Mouse (Mus musculus): ENCODE data around the gene Immp2l.

The Immp2l gene

DNA sequence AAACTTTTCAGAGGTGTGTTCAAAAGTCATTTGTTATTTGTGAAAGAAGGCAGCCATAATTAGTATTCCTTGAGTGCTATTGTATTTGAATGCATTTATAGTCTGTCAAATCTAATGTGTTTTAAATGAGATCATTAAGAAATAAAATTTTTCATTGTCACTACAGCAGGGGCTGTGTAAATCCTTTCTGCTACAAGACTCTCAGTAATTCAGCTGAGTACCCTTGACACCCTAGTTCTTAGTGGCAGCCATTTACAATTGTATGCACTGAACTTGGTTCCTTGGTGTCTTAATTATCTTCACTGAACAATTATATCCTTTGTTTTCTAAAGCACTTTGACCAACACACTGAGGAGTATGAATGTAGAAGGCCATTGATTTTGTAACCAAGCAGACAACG, 146.2 kb downstream of the Immp2l start:
- DNase-seq (ENCODE audit: low read depth, low spot score), result no peak

DNA sequence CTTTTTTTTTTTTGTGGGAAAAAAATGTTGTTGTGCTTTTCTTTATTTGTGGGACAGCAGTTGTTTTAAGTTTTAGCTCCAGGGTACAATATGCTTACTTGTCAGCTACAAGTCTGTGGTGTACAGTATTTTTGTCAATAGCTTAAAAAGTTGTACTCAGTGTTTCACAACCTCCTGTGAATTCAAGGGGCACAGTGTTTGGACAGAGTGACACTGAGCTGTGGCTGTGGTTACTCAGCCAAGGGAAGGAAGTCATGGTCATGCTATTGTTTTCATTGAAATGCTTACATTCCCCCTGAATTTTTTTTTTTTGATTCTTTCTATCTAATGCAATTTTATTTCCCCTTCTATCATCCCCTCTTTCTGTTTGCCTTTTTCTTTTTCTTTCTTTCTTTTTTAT, 159.0 kb downstream of the Immp2l start:
- DNase-seq (ENCODE audit: low read depth, low spot score), result no peak

DNA sequence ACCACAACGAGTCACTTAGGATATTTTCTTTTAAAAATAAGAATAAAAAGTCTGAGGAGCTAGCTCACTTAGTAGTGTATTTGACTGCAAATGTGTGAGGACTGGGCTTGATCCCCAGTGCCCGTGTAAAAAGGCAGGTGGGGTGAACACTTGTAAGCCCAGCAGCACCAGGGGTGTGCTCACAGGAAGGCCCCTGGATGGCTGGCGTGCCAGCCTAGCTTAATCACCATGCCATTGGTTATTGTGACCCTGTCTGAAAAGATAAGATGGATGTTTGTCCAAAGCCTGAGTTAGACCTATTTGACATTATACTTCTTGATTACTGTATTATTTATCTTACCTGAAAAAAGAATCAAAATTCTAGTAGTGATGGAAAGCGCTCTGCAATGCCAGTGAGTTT, 161.2 kb downstream of the Immp2l start:
- no peak for DNase-seq (ENCODE audit: low read depth, low spot score)

DNA sequence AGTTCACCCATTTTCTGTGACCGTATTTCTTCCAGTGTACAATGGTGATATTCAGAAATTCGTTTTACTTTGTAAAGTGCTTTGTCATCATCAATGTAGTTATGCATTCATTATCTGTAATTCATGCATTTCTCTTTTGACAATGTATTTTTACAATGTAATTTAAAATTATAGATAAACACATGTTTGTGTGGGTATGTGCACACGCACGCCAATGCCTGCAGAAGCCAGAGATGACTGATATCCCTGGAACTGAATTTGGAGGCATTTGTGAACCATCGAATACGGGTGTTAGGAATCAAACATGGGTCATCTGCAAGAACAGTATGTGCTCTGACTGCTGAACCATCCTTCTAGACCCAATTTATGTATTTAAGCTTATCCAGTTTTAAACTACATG, 161.6 kb downstream of the Immp2l start:
- DNase-seq (ENCODE audit: low read depth, low spot score), result no peak

DNA sequence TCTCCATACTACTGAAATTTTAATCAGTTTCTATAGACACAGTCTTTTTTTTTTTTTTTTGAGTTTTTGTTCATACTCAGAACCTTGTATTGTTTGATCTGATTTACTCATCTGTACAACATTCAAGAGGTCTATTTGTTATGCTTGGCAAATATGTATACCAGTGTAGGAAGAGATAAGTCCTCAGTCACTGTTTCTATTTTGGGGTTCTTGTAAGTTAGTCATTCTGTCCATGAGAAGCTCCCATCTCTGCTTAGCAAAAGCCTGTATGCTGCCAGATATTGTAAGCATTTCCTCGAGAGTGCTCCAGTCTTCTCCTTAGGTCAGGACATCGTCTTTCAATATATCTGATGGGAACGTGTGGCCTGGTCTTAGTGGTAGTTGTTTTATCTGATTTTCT, 168.9 kb downstream of the Immp2l start:
- no peak for DNase-seq (ENCODE audit: low read depth, low spot score)

DNA sequence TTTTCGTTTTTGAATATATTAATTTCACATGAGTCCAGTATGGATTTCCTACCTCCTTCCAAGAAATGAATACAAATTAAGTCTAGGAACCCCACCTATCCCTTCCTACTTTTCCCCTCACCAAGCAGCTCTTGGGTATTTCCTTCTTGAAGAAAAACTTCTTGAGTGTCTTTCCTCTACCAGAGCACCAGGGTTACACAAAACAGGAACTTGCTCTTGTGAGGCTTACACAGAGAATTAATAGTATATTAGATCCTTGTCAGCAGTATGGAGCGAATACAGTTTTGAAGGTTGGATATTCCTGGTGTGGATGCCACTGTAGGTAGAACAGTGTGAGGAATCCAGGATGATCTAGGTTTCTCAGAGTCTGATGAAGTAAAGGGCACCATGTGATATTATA, 172.5 kb downstream of the Immp2l start:
- peak; percentile 44 for DNase-seq (ENCODE audit: low read depth, low spot score)

DNA sequence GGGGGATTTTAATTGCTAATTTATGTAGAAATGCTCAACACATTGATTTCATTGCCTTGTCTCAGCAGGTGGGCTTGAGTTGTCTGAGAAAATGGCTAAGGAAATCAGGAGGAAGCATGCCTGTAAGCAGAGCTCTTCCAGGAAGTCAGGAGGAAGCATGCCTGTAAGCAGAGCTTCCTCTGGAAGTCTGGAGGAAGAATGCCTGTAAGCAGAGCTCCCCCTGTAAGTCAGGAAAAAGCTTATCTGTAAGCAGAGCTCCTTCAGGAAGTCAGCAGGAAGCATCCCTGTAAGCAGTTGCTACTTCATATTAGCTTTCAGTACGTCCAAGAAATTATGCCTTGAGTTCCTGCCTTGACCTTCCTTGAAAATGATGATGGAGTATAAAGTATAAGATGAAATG, 191.3 kb downstream of the Immp2l start:
- DNase-seq (ENCODE audit: low read depth, low spot score), result no peak

DNA sequence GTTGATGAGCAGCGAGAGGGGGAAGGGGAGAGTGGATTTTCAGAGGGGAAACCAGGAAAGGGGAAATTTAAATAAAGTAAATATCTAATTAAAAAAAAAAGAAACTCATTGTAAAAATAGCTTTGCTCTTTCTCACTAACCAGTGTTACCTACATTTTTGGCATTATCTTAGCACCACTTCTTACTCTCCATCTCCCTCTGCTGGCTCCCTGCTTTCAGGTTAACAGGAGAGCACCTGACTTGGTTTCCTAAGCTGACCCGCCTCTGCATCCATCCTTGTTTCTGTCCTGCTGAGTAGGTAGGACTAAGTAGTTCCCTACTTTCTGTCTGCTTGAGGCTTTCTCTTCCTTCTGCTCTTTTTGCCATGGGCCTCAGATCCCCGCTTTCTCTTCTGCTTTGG, 198.0 kb downstream of the Immp2l start:
- DNase-seq (ENCODE audit: low read depth, low spot score), result no peak

DNA sequence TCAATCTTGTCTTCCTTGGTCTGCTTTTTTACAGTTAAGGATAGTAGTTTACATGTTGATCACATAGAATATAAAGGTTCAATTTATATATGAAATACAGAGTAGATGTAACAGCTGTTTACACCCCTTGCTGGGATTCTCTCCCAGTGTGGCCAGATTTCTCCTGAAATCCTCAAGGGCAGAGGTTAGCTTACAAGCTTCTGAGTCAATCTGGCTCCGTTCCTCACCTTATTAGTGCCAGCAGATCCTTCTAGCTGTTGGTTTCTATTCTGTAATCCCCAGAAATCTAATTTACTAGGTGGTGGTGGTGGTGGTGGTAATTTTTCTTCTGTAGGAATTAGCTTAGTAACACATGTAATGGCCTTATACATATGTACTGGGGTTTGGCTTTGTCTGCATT, 199.8 kb downstream of the Immp2l start:
- no peak for DNase-seq (ENCODE audit: low read depth, low spot score)

DNA sequence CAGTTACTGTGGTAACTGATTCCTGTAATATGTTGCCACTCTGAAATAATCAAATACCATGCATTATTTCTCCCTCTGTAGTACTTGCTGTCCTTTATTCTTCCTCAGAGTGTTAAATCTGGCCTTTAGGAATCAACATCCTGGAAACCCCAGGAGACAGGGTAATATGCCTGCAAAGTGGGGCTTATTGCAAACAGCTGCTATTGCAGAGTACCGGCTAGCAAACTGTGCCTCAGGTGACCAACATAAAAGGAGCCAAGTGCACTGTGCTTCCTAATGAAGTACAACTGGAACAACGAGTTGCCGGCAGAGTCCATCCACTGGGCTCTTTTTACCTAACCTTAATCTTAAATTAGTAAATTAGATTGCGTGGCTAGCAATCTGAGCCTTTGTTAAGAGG, 200.6 kb downstream of the Immp2l start:
- DNase-seq (ENCODE audit: low read depth, low spot score), result no peak

DNA sequence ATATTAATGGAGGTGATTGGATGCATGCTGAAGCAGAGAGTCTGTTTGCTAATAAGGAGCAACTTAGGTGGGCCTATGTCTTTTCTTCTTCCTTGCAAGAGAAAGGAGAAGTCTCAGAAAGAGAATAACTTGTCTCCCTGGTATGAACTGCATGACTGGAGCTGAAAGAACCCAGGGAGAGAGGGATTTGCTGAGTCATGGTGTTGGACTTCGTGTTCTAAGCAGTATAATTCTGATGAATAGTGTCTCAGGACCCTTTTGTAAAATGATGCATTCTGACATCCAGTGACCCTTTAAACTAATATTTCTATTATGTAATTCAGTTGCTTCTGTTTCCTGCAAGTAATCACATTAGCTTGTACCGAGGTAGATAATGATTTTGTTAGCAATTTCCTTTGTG, 208.1 kb downstream of the Immp2l start:
- DNase-seq (ENCODE audit: low read depth, low spot score), result no peak

DNA sequence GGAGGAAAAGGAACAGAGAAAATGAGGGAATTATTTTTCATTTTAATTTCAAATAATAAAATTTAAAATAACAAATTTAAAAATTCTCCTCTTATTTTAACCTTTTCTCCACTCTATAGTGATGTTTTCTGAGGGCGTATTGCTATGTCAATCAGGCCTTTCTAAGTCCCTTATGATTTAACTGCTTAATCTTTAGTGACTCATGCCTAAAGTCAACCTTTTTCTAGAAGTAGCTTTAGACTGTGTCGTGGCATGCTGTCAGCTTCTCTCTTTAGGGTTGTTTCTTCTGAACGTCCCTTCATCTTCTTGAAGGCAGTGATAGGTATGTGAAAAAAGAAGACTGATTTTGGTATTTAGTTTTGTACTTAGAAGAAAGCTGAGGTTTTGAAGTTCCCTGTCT, 214.0 kb downstream of the Immp2l start:
- DNase-seq (ENCODE audit: low read depth, low spot score), result no peak

DNA sequence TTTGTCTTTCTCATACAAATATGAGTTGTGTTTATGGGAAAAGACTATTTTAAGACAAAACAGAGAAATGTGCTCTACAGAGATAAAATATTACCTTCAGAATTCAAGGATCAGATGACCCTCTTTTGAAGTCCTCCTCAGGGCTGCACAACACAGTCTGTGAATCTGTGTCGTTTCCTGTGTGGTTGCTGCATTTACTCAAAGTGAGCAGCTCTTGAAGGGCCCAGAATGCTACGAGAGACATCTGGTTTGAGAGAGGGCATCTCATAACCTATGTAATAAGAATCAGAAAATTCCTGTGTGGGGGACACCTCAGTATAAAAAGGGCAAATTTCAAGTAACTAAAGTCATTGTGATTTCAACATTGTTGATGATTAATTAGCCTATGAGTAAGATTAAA, 217.3 kb downstream of the Immp2l start:
- no peak for DNase-seq (ENCODE audit: low read depth, low spot score)

DNA sequence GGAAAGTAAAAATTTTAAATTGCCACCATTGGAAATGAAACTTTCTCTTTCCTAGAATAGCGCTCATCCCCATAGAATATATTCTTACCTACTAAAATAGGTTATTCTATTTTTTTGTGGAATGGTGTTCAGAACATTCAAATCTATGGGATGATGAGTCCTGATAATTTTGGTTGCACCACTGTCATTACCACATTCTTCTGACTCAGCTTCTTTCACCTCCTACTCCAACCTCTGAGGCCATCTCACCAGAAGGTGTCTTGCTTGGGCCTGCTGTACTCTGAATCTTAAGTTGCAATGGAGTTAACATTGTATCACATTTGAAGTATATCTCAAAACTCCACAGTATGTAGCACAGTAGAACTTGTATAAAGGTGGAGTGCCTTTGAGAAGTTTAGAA, 224.4 kb downstream of the Immp2l start:
- no peak for DNase-seq (ENCODE audit: low read depth, low spot score)

DNA sequence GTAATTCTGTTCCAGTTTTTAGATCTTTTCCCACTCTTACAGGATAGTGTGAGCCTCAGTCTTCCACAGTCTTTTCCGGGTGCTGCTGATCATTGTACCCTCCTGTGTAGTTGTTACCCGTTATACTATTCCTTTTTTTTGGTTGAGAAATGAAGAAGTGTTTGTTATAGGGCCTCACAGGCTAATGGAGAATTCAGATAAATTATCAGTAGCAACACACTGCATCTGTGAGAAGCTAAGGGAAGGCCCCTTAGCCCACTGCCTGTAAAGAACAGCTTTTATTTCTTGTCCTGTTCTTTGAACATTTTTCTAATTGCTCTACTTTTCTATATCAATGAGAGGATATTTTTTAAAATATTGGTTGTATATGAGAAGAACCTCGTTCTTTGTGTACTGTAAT, 226.2 kb downstream of the Immp2l start:
- no peak for DNase-seq (ENCODE audit: low read depth, low spot score)

DNA sequence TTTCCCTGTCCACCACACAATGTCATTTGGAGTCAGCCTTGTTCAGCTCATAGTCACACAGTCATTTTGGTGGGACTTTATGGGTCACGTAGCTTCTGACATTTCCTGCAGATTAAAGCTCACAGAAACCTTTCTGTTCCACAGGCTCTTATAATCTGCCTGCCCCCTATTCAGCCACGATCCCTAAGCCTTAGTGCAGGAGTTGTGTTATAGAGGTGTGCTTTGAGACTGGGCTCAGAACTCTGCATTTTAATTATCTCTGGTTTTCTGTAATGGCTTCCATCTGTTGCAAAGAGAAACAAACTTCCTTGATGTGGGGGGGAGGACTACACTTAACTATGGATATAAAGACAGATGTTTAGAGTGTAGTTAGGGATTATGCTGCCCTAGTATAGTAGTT, 234.0 kb downstream of the Immp2l start:
- DNase-seq (ENCODE audit: low read depth, low spot score), result no peak

DNA sequence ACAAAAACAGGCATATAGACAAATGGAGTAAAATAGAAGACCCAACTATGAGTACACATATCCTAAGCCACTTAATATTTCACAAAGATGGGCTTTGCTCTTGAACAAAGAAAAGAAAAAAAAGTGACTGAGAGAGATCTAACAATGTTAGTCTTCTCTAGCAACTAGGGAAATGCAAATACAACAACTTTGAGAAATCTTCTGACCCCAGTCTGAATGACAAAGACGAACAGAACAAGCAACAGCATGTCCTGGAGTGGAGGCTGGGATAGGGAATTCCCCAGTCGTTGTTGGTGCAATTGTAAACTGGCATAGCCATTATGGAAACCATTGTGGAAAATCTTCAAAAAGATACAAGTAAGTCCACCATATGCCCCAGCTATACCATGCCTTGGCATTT, 235.7 kb downstream of the Immp2l start:
- DNase-seq (ENCODE audit: low read depth, low spot score), result no peak

DNA sequence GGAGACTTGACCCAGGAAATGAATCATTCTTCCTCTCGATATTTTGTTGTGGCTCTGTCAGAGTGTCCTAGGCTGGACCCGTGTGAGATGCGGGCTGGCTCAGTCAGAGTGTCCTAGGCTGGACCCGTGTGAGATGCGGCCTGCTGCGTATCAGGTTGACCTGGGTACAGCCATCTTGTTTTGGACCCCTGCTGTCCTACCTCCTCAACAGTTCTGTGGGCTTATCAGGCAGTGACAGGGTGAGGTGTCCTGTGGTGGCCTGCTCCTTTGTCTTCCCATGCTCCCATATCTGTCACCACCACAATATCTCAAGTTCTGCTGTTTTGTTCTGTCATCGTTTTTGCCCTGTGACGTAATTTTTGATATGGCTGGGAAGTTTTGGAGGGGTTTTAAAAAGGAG, 250.2 kb downstream of the Immp2l start:
- DNase-seq (ENCODE audit: low read depth, low spot score), result no peak

DNA sequence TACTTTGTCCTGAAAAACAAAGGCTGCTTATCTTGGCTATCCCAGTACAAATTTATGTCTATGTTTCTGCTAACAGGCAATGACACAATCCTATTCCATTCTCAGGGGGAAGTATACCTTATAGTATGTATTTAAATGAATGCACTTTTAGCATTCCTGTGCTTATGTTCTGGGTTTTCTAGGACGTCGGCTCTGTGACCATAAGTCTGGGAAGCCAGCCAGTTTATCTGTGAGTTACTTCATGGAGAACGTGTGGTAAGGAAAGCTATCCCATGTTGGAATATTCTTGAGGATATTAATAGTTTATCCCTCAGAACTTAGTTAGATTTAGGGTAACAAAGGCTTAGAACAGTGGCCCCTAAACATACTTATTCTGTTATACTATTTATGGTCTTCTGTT, 251.5 kb downstream of the Immp2l start:
- no peak for DNase-seq (ENCODE audit: low read depth, low spot score)

DNA sequence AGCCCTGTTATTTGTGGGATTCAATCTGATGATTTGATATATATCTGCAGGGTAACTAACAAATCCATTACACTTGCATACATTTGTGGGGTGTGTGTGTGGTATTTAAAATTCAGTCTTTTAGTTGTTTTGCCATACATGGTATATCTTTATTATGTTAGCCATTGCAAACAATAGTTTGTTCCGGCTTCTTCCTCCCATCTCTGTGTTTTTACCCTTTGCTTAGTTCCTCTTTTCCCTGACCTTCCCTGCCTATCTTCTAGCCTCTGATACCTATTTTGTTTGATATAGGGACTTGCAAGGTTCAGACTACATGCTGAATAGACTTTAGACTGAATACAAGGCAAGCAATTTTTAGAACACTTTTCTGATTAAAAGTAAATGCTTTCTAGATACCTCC, 254.0 kb downstream of the Immp2l start:
- no peak for DNase-seq (ENCODE audit: low read depth, low spot score)

DNA sequence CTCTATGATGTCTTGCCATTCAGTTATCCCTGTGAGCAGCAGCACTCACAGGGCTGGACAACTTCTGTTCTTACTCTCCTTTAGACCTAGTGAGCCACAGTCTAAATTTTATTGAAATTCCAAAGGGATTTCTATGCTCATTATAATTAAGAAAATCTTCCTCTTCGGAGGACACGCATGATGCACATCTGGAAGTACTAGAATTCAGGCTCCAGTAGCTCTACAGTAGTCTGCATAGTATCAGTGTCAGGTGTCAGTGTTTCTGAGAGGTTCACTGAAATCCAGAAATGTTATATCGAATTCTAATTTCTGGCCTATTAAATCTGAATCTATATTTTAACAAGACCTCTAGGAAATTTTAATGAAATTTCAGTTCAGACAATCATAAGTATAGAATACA, 265.2 kb downstream of the Immp2l start:
- DNase-seq (ENCODE audit: low read depth, low spot score), result no peak

DNA sequence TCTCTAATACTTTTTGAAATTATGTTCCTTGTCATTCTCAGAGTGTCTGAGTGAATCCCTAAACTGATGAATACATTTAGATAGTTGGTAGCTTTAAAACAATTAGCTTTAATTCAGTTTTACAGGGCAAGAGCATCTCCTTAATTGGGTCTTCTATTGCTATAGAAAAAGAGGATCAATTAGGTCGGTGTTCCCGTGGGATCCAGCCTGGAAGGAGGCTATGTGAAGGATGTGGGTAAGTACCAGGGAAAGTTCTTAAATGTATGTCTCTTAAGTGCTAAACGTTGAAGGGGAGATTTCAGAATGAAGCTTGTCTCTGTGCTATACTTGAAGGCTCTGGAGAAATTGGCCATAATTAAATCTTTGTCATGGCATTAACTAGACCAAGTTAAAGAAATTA, 283.1 kb downstream of the Immp2l start:
- no peak for DNase-seq (ENCODE audit: low read depth, low spot score)

DNA sequence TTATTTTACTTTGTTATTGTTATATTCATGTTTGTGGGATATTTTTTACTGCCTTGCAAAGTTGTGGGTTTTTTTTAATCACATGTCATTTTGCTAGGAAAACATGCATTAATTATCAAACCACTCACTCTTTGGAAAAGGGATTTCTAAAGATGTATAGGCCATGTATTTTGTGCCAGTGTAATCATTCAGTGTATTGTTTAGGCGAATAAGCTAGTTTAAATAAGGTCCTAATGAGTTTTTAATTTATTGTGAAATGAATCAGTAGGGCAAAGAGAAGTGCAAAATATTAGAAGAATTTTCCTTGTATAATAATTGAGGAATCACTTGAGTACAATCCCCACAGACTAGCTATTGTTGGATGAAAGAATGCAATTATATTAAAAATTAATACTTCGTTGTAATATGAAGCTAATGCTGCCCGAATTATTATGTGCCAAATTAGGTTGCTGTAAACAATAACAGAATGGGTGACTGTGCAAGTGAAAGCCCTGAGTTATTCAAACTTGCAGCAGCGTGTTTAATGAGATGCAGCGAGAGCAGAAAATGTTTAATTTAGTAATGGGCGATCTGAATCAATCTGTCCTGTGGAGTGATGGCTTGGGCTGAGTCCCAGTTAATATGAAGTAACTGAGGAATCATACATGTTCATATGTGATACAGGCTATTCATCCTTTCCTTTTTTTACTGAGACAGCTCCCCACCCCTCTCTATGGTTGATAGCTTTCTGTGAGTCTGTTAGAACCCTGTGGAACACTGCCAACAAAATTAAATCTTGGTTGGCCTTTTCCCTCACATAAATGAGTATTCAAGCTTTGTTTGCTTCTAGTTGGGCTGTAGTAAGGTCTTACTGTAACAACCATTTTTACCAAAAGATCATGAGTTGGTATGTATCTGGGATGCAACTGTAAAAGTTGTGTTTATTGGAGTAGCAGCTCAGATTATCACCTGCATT, 285.1 kb downstream of the Immp2l start:
- no peak for DNase-seq (ENCODE audit: low read depth, low spot score)

DNA sequence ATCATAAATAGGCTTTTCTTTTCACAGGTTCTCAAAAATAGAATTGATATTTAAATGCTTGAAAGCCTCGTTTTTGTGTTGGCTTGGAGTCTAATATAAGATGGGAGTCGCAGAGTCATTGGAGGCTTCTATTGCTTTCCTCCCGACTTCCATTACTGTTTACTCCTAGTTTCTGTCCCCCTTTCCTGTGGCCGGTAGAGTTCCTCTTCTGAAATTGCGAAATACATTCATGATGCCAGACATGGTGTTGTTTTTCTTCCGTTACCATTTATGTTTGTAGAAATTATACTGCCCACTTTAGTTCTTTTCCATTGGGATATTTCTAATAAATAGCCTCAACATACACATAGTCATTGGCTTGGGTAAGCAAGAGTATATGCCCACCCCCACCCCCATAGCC, 289.5 kb downstream of the Immp2l start:
- no peak for DNase-seq (ENCODE audit: low read depth, low spot score)

Measured in A20 (cell line).